Mouse (Mus musculus) neural tube, embryonic 15.5 days (tissue): ENCODE measurements around the gene Aldh1l2. TPM values are rescaled to one million over a fixed set of nuclear protein-coding genes. Genes with fewer than 3 reads are reported as not detected.
"Not testable (repeated sequence)": the region's sequence is repeated elsewhere in the genome, so short reads cannot be mapped to it uniquely, and the experiment has no call there.

ENCODE experiments used
- ATAC-seq: fragments of 200-750 bp; cut with Nextera tagmentation; 2 replicates; pipeline ENCODE4 v1.8.0; 2017; ENCODE audit warnings: mild to moderate bottlenecking, moderate TSS enrichment, moderate library complexity; ENCODE audit not compliant: low FRiP score
- H3K27ac ChIP-seq: fragments of 300-500 bp; sonication (generic); replicated peaks from 2 replicates; pipeline ENCODE4 v1.5.1; 2015; ENCODE audit warnings: mild to moderate bottlenecking, inconsistent platforms
- H3K27me3 ChIP-seq: fragments of 300-500 bp; sonication (generic); replicated peaks from 2 replicates; pipeline ENCODE4 v1.6.1; 2015; ENCODE audit warnings: inconsistent platforms
- H3K36me3 ChIP-seq: fragments of 300-500 bp; sonication (generic); 2 replicates; pipeline ENCODE4 v1.6.1; 2015; ENCODE audit warnings: inconsistent platforms
- H3K4me1 ChIP-seq: fragments of 300-500 bp; sonication (generic); 2 replicates; pipeline ENCODE4 v1.6.1; 2015; ENCODE audit warnings: inconsistent platforms
- H3K4me2 ChIP-seq: fragments of 300-500 bp; sonication (generic); 2 replicates; pipeline ENCODE4 v1.6.1; 2015; ENCODE audit warnings: inconsistent platforms, mild to moderate bottlenecking, moderate library complexity
- H3K4me3 ChIP-seq: fragments of 300-500 bp; sonication (generic); replicated peaks from 2 replicates; pipeline ENCODE4 v1.5.1; 2015; ENCODE audit warnings: mild to moderate bottlenecking, inconsistent platforms
- H3K9ac ChIP-seq: fragments of 300-500 bp; sonication (generic); replicated peaks from 2 replicates; pipeline ENCODE4 v1.6.1; 2015; ENCODE audit warnings: mild to moderate bottlenecking, inconsistent platforms
- H3K9me3 ChIP-seq: fragments of 300-500 bp; sonication (generic); replicated peaks from 2 replicates; pipeline ENCODE4 v1.6.1; 2016; ENCODE audit warnings: inconsistent platforms
- WGBS: fragments of 180-500 bp; shearing (Covaris S2); methylation state at CpG from one replicate; pipeline ENCODE4 v1.1.7; 2015; ENCODE audit warnings: mixed read lengths; 5-methylcytosine and 5-hydroxymethylcytosine counted together
- polyA plus RNA-seq: library from polyadenylated mRNA; unstranded; fragments of >200 nt; fragmentation: Nextera tagmentation; extraction: Ambion mirVana; gene quantifications from 2 replicates; pipeline ENCODE4 v1.2.1, GENCODE M21; 2015

Gene Aldh1l2
- polyA plus RNA-seq, 1 experiment from 2014 or later, result 15.4 TPM

- Histone ChIP-seq H3K27ac (no peak overlapping the region), H3K4me1 (peaks cover 22% of the 10 kb centered on the region), H3K9me3 (no peaks in the 10 kb centered on the region), H3K36me3 (peaks cover 25% of the 10 kb centered on the region), H3K4me2 (no peak overlapping the region), H3K4me3 (no peak overlapping the region), H3K9ac (no peak overlapping the region), H3K27me3 (no peaks in the 10 kb centered on the region)
- 83% methylated on average over 6 of the region's 6 CpGs for WGBS
- no peak for ATAC-seq
These were observed 3.5 kb downstream of the Aldh1l2 start for GRCm38 (mm10) chr10:83530384-83530967.

- H3K9ac ChIP-seq, H3K27ac ChIP-seq, H3K4me2 ChIP-seq, H3K4me1 ChIP-seq, H3K27me3 ChIP-seq, H3K9me3 ChIP-seq, H3K4me3 ChIP-seq, ATAC-seq: not testable (repeated sequence)
- H3K36me3 ChIP-seq, result peaks cover 70% of the 10 kb centered on the region
These were observed 9.7 kb downstream of the Aldh1l2 start for GRCm38 (mm10) chr10:83524238-83524637.

GRCm38 (mm10) chr10:83520990-83521389, 12.9 kb downstream of the Aldh1l2 start:
- no peak for ATAC-seq
- H3K36me3 ChIP-seq, result peaks cover 76% of the 10 kb centered on the region
- no peaks in the 10 kb centered on the region for H3K4me1 ChIP-seq
- H3K4me3 ChIP-seq, result no peak overlapping the region
- H3K9me3 ChIP-seq, result no peaks in the 10 kb centered on the region
- no peak overlapping the region for H3K9ac ChIP-seq
- no peak overlapping the region for H3K27ac ChIP-seq
- H3K4me2 ChIP-seq, result no peak overlapping the region
- H3K27me3 ChIP-seq, result no peaks in the 10 kb centered on the region
- WGBS, result 84% methylated on average over 4 of the region's 4 CpGs

- 80% methylated on average over 8 of the region's 8 CpGs for WGBS
- H3K36me3 ChIP-seq, result peaks cover 75% of the 10 kb centered on the region
- no peak for ATAC-seq
These were observed 20.2 kb downstream of the Aldh1l2 start for GRCm38 (mm10) chr10:83513736-83514135.

GRCm38 (mm10) chr10:83511304-83511703, 22.6 kb downstream of the Aldh1l2 start:
- Histone ChIP-seq H3K27me3 (no peaks in the 10 kb centered on the region), H3K4me2 (no peak overlapping the region), H3K4me3 (no peak overlapping the region), H3K4me1 (no peaks in the 10 kb centered on the region), H3K27ac (no peak overlapping the region), H3K9ac (no peak overlapping the region), H3K36me3 (peaks cover 70% of the 10 kb centered on the region), H3K9me3 (no peaks in the 10 kb centered on the region)
- no peak for ATAC-seq
- WGBS, result 85% methylated on average over 5 of the region's 5 CpGs

More at GRCm38 (mm10) chr10:83513736-83514135, 20.2 kb downstream of the Aldh1l2 start:
- Histone ChIP-seq H3K4me2 (no peak overlapping the region), H3K9ac (no peak overlapping the region), H3K4me1 (no peaks in the 10 kb centered on the region), H3K27me3 (no peaks in the 10 kb centered on the region), H3K4me3 (no peak overlapping the region), H3K9me3 (no peaks in the 10 kb centered on the region), H3K27ac (no peak overlapping the region)

- peaks cover 67% of the 10 kb centered on the region for H3K36me3 ChIP-seq
- no peaks in the 10 kb centered on the region for H3K9me3 ChIP-seq
- no peak overlapping the region for H3K9ac ChIP-seq
- ATAC-seq, result no peak
- no peaks in the 10 kb centered on the region for H3K4me1 ChIP-seq
- H3K27ac ChIP-seq, result no peak overlapping the region
- no peaks in the 10 kb centered on the region for H3K27me3 ChIP-seq
- WGBS, result 69% methylated on average over 8 of the region's 8 CpGs
- no peak overlapping the region for H3K4me2 ChIP-seq
- no peak overlapping the region for H3K4me3 ChIP-seq
These were observed 24.8 kb downstream of the Aldh1l2 start for GRCm38 (mm10) chr10:83508962-83509660.

GRCm38 (mm10) chr10:83497321-83497720, 36.6 kb downstream of the Aldh1l2 start:
- no peak overlapping the region for H3K9ac ChIP-seq
- 87% methylated on average over 13 of the region's 13 CpGs for WGBS
- no peaks in the 10 kb centered on the region for H3K4me1 ChIP-seq
- peaks cover 47% of the 10 kb centered on the region for H3K36me3 ChIP-seq
- no peaks in the 10 kb centered on the region for H3K27me3 ChIP-seq
- no peak overlapping the region for H3K27ac ChIP-seq
- no peaks in the 10 kb centered on the region for H3K9me3 ChIP-seq
- no peak overlapping the region for H3K4me2 ChIP-seq
- H3K4me3 ChIP-seq, result no peak overlapping the region
- ATAC-seq, result no peak

GRCm38 (mm10) chr10:83490506-83490905, 43.4 kb downstream of the Aldh1l2 start:
- Histone ChIP-seq H3K4me2 (no peak overlapping the region), H3K9ac (no peak overlapping the region), H3K27ac (no peak overlapping the region), H3K36me3 (peaks cover 74% of the 10 kb centered on the region), H3K9me3 (no peaks in the 10 kb centered on the region), H3K4me1 (no peaks in the 10 kb centered on the region), H3K4me3 (no peak overlapping the region), H3K27me3 (no peaks in the 10 kb centered on the region)
- WGBS, result 89% methylated on average over 6 of the region's 6 CpGs
- ATAC-seq, result no peak

- Histone ChIP-seq H3K4me1 (no peaks in the 10 kb centered on the region), H3K4me3 (no peak overlapping the region), H3K9me3 (no peaks in the 10 kb centered on the region; the same call in 1 of the 2 replicates), H3K27me3 (no peaks in the 10 kb centered on the region), H3K36me3 (peaks cover 12% of the 10 kb centered on the region), H3K27ac (no peak overlapping the region), H3K4me2 (no peak overlapping the region), H3K9ac (no peak overlapping the region)
- ATAC-seq, result no peak
- WGBS, result 81% methylated on average over 5 of the region's 5 CpGs
These were observed 56.7 kb downstream of the Aldh1l2 start for GRCm38 (mm10) chr10:83477286-83477685.

GRCm38 (mm10) chr10:83475226-83475625, 58.7 kb downstream of the Aldh1l2 start:
- Histone ChIP-seq H3K9ac (no peak overlapping the region), H3K9me3 (no peaks in the 10 kb centered on the region; the same call in 1 of the 2 replicates), H3K36me3 (peaks cover 12% of the 10 kb centered on the region), H3K4me3 (no peak overlapping the region), H3K4me1 (no peaks in the 10 kb centered on the region), H3K27me3 (no peaks in the 10 kb centered on the region), H3K27ac (no peak overlapping the region), H3K4me2 (no peak overlapping the region)
- no peak for ATAC-seq
- 96% methylated on average over 13 of the region's 13 CpGs for WGBS

- Histone ChIP-seq H3K4me3 (no peak overlapping the region), H3K27me3 (no peaks in the 10 kb centered on the region), H3K36me3 (peaks cover 16% of the 10 kb centered on the region), H3K4me2 (no peak overlapping the region), H3K4me1 (no peaks in the 10 kb centered on the region), H3K9ac (no peak overlapping the region), H3K9me3 (peaks cover 38% of the 10 kb centered on the region), H3K27ac (no peak overlapping the region)
- ATAC-seq, result no peak
- 98% methylated on average over 3 of the region's 3 CpGs for WGBS
These were observed 76.4 kb downstream of the Aldh1l2 start for GRCm38 (mm10) chr10:83457531-83457930.

GRCm38 (mm10) chr10:83448582-83448981, 85.4 kb downstream of the Aldh1l2 start:
- H3K36me3 ChIP-seq, result peaks cover 25% of the 10 kb centered on the region
- no peaks in the 10 kb centered on the region for H3K27me3 ChIP-seq
- no peaks in the 10 kb centered on the region for H3K4me1 ChIP-seq
- peaks cover 41% of the 10 kb centered on the region for H3K9me3 ChIP-seq
- no peak overlapping the region for H3K4me3 ChIP-seq
- no peak for ATAC-seq
- no peak overlapping the region for H3K4me2 ChIP-seq
- 91% methylated on average over 7 of the region's 7 CpGs for WGBS
- H3K9ac ChIP-seq, result no peak overlapping the region
- H3K27ac ChIP-seq, result no peak overlapping the region
